Mouse (Mus musculus) kidney, adult 9 months (tissue): ENCODE measurements at regions not wholly inside any gene's neighbourhood (a gene's known extent, or its start where the extent isn't known, plus 50 kb on each side); places are given as distances from the start of the nearest gene placed in this dataset.

Experiments
- DNase-seq: peaks from one replicate; pipeline ENCODE4 v3.0.0; 2022

DNA sequence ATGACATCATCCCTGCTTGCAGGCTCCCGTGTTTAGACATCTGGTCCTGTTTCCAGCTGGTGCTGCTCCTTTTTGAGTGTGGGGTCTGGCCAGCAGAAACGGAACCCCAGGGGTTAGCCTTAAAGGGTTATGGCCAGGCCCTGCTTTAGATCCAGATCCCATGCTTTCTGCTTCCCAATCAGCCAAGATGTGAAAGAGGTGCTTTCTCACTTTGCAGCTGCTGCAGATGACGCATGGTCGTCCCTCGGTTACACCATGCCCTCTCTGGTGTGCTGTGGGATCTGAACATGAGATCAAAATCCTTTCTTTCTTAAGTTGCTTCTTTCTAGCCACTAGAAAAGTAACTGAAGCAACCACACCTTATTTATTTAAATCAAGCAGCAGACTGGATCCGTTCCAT lies 1399.1 kb upstream of the Lrrc6 start:
- no peak for DNase-seq

GRCm38 (mm10) chr15:67898959-67899403 lies 1398.3 kb upstream of the Lrrc6 start:
- peak; percentile 36 for DNase-seq

DNA sequence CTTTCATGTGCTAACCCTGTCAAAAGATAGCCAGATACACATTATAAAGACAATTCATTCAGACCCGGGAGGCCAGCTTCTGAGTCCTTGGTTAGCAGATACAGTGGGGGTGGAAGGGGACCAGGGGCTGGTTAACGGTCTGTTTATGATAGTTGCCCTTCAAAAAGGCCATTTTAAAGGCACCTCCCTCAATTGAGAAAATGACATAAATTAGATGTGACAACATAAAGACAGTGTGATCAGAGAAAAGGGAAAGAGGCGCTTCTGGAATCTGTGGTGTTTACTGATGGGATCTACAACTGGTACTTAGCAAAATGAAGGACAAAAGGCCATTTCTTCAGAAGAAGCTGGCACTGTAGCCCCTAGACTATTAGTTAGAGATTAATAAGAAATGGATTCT lies 1391.4 kb upstream of the Lrrc6 start:
- no peak for DNase-seq

DNA sequence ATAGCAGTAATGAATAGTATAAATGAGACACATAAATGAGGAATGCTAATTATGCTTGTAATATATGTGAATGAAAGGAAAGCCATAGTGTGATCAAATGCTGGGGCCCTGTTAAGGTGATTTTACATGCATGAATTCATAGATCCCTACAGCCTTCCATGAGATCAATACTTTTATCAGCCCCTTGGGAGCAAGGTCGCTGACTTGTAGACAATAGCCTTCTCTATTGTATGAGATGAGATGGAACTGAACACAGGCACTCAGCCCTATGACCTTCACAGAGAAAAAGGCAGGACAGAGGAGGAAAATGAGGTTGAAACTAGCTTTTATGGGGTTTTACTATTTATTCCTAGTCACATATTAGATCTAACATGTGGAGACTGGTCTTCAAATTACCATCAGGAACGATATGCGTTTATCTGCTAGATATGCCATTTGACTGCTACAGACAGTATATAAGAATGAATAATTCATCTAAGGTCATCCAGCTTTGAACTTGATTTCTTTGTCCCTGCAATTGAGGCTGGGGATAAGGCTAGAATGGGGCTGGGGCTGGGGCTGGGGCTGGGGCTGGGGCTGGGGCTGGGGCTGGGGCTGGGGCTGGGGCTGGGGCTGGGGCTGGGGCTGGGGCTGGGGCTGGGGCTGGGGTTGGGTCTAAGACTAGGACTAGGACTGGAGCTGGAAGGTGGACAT lies 1390.0 kb upstream of the Lrrc6 start:
- DNase-seq, result no peak

DNA sequence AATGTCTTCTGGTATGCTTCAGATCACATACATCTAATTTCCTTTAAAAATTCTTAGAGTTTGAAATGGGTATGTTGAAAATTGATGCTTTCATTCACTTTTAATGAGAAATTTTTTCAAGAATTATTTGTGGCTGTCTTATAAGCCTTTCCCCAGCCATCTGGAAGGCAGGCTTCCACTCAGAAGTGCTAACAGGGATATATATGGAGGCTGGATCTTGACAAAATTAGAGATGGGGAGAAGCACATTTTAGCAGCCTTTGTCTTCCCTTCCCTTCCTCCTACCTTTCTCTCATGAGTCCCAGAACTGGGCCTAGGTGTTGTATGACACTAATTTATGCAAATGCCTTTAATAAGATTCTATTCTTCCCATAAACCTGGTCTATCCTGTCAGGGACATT lies 1387.8 kb upstream of the Lrrc6 start:
- DNase-seq, result no peak

DNA sequence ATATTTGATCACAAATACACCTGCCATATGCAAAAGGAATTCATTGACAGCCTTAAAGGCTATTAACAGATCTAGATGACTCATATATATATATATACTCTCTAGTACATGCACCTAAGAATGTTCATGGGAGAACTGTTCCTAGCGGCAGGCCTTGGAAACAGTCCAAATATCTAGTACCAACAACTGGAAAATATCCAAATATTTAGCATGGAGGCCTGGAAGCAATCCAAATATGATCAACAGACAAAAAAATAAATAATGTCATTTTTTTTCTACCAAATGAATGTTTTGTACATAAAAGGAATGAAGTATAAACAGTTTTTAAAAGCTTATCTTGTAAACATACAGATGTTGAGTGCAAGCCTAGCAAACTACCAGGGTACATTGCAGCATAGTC lies 1354.6 kb upstream of the Lrrc6 start:
- DNase-seq, result no peak

- no peak for DNase-seq
These were observed 1349.4 kb upstream of the Lrrc6 start for GRCm38 (mm10) chr15:67850118-67850517.

- DNase-seq, result no peak
These were observed 1345.0 kb upstream of the Lrrc6 start for GRCm38 (mm10) chr15:67845707-67846106.

- DNase-seq, result no peak
These were observed 1340.0 kb upstream of the Lrrc6 start for GRCm38 (mm10) chr15:67840671-67841070.

- no peak for DNase-seq
These were observed 1325.2 kb upstream of the Lrrc6 start for GRCm38 (mm10) chr15:67825796-67826484.

GRCm38 (mm10) chr15:67823226-67823625 lies 1322.5 kb upstream of the Lrrc6 start:
- no peak for DNase-seq

- no peak for DNase-seq
These were observed 1299.2 kb upstream of the Lrrc6 start for GRCm38 (mm10) chr15:67799871-67800270.

DNA sequence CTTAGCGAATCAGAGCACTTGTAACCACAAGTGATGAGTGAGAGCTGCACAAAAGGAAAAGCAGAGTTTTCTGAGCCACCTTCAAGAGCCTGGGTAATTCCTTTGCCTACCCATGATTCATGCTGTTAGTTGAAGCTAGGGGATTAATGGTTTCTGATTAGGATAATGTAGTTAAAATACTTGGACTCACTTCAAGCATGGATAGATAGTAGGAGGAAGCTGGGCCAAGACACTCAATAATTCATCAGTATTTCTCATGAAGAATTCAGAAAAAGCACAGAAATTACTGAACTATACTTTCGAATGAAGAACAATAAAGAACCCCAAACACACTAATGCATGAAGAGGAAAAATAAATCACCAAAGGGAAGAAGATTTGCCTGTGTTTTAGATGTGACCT lies 1294.9 kb upstream of the Lrrc6 start:
- no peak for DNase-seq

- DNase-seq, result no peak
These were observed 1292.1 kb upstream of the Lrrc6 start for GRCm38 (mm10) chr15:67792822-67793221.

- no peak for DNase-seq
These were observed 1287.9 kb upstream of the Lrrc6 start for GRCm38 (mm10) chr15:67788587-67788986.

GRCm38 (mm10) chr15:67785583-67785982 lies 1284.9 kb upstream of the Lrrc6 start:
- no peak for DNase-seq

GRCm38 (mm10) chr15:67783754-67784153 lies 1283.0 kb upstream of the Lrrc6 start:
- no peak for DNase-seq

DNA sequence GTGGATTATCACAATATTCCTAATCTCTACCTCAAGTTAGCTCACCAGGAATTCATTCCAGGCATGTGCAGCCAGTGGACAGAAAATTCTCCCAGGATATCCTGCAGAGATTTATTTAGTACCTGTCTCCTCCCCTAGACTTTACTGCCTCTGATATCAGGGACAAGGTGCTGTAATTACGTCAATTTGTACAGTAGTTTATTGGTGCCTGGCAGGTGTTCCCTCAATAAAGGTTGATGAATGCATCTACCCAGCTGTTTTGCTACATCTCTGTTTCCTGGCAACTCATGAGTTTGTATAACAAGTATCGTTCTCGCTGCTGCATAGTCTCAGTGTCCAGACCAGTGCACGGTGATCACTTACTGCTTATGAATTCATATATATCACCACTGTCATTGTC lies 1281.8 kb upstream of the Lrrc6 start:
- no peak for DNase-seq

GRCm38 (mm10) chr15:67780856-67781255 lies 1280.1 kb upstream of the Lrrc6 start:
- no peak for DNase-seq

DNA sequence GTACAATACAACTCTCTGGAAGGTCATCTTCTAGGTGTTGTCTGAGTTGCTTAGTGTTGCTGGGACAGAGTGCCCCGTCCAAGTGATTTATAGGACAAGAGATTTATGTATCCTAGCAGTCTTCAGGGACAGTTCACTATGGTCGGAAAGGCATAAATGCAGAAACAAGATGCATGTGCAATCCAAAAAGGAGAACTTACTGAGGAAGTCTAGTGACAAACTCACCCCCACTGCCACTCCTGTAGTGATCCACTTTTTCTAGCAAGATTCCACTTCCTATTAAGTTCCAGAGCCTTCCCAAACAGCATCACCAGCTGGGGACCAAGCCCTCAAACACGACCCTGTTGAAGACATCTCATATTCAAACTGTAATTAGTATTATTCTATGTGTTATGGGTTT lies 1266.9 kb upstream of the Lrrc6 start:
- DNase-seq, result no peak

DNA sequence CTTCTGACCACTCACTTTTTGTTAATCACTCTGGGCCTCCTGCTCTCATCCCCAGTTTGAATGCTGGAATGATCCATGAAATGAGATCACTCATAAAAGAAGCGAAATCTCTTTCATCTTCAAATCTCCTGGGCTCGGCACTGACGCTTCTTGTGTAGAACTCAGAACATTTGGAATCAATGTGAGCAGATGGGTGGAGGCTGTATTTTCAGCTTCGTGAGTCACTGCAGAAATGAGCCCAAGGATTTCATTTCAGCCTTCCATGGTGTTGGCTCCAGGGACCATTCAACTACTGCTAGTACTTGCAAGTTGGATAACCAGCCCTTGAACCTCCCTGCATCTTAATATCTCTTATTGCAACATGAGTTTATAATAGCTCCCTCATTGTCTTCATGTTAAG lies 1258.5 kb upstream of the Lrrc6 start:
- DNase-seq, result no peak

- DNase-seq, result no peak
These were observed 1249.9 kb upstream of the Lrrc6 start for GRCm38 (mm10) chr15:67750582-67750981.

DNA sequence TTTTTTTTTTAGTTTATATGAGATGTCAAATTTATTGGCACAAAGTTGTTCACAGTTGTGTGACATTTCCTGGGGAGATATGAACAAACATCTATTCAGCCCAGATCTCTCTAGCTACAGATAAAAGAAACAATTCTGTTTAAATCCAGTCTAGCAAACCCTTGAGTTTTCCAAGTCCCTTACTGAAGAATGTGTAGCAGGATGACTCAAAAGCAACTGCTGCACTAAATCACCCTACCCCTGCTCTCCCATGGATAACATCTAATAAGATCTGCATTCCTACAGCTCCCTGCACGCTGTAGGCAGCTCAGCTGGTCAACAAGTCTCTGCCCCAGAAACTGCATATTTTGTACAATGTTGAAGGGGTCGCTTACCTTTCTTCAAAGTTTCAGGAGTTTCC lies 1242.6 kb upstream of the Lrrc6 start:
- DNase-seq, result no peak

DNA sequence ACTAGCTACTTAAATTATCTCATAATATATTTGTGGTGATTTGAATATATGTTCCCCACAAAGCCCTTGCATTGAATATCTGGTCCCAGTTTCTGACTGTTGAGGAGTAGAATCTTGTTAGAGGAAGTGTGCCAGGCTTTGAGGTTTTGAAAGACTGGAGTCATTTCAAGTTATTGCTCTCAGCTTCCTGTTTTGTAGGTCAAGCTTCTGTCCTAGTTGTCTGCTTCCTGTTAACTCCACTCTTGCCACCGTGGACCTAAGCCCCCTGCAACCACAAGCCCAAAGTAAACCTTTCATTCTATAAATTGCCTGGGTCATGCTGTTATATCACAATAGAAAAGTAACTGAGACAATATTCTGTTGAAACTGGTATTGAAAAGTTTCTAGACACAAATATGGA lies 1232.3 kb upstream of the Lrrc6 start:
- DNase-seq, result peak; percentile 6

DNA sequence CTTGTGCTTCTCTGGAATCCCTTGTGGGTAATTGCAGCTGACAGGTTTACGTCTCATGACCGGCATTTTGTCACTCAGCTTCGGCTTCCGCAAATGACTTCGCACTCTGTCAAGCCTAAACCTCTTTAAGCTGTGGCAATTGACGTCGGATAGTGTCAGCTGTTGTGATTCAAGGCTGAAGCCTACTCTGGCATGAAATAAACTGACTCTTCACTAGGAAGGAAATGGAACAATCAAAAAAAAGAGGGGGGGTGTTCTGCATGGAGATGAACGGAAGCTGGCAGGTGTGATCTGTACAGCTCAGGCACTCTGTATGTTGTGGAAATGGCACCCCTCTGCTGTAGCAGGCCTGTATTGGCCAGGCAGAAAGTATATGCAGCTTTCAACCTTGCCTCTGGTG lies 1228.8 kb upstream of the Lrrc6 start:
- DNase-seq, result no peak
